Mouse (Mus musculus): Measurements from ENCODE around the gene Snrpb. TPM values are rescaled to one million over a fixed set of nuclear protein-coding genes. Genes with fewer than 3 reads are reported as not detected.

The Snrpb gene
- 149 TPM for polyA plus RNA-seq (2015; fragmentation: Illumina TruSeq; extraction: RNeasy Lipid Tissue Mini Kit (QIAGEN cat#74804); ENCODE audit: low read depth, low replicate concordance)

DNA sequence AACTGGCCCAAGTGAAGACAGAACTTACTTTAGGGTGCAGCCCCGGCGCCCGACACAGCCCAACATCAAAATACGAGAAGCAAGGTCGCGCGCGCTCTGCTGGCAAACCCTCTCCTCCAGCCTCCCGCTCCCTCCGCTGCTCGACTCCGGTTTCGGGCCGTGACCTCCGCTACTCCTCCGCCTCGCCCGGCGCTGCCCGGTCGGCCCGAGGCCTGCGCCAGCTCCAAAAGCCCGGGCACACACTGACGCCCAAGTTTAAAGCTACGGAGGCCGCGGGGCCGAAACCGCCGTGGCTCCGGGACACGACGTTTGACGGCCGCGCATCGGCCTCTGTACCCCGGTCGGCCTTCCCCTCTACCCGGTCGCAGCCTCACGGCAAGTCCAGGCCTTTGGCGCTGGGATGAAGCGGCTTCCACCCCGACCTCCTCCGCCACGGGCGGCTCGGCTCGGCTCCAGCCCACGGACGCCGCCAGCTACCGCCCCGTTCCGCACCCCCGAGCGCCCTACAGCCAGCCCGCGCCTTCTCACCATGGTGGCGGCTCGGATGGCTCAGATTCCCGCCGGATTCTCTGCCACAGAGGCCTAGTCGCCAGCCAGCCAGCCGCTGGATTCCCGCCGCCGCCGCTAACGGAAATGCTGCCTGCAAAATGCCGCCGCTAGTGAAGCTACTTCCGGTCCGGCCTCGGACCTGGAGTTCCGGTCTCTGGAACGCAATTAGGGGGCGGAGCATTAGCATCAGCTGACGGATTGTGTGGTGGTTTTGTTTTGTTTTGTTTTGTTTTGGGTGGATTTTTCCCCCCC lies at the start of gene Snrpb:
Snrpb (minus strand) TSS at position 698 of the 801 bp plus-strand sequence.

DNA sequence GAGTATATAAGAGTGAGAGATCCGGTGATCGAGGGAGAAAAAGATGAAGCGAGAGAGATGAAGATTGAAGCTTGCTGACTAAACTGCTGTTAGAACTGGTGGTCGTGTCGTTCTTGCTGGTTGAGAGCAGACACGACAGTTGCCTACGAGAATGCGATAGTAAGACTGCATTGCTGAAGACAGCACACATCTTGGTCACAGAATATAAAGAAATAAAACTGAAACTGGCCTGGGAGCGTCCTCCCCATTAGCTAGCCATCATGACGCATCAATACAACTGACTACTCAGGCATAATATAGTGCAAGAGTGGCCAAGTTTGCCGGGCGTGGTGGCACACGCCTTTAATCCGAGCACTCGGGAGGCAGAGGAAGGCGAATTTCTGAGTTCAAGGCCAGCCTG lies 15.7 kb upstream of the Snrpb start, which contains the start of gene Tmc2:
Tmc2 (plus strand) TSS at position 301 of the 400 bp plus-strand sequence.

Other genes starting within 250 kb of the Snrpb start
- gene Tgm3, start 167.1 kb downstream of the Snrpb start, polyA plus RNA-seq (2015; fragmentation: Illumina TruSeq; extraction: RNeasy Lipid Tissue Mini Kit (QIAGEN cat#74804); ENCODE audit: low read depth, low replicate concordance): 1.4 TPM
- gene Tgm6, start 67.0 kb downstream of the Snrpb start, polyA plus RNA-seq (2015; fragmentation: Illumina TruSeq; extraction: RNeasy Lipid Tissue Mini Kit (QIAGEN cat#74804); ENCODE audit: low read depth, low replicate concordance): 0.13 TPM
- not detected for gene Tmc2, start 15.8 kb upstream of the Snrpb start, polyA plus RNA-seq (2015; fragmentation: Illumina TruSeq; extraction: RNeasy Lipid Tissue Mini Kit (QIAGEN cat#74804); ENCODE audit: low read depth, low replicate concordance)
- 130 TPM for gene Nop56, start 95.0 kb upstream of the Snrpb start, polyA plus RNA-seq (2015; fragmentation: Illumina TruSeq; extraction: RNeasy Lipid Tissue Mini Kit (QIAGEN cat#74804); ENCODE audit: low read depth, low replicate concordance)
- 376 TPM for gene Idh3b, start 105.1 kb upstream of the Snrpb start, polyA plus RNA-seq (2015; fragmentation: Illumina TruSeq; extraction: RNeasy Lipid Tissue Mini Kit (QIAGEN cat#74804); ENCODE audit: low read depth, low replicate concordance)
- gene Ebf4, start 115.8 kb upstream of the Snrpb start, polyA plus RNA-seq (2015; fragmentation: Illumina TruSeq; extraction: RNeasy Lipid Tissue Mini Kit (QIAGEN cat#74804); ENCODE audit: low read depth, low replicate concordance): 6.0 TPM
- gene Cpxm1, start 218.2 kb upstream of the Snrpb start, polyA plus RNA-seq (2015; fragmentation: Illumina TruSeq; extraction: RNeasy Lipid Tissue Mini Kit (QIAGEN cat#74804); ENCODE audit: low read depth, low replicate concordance): 4.3 TPM
- gene Gm28372, start 225.8 kb upstream of the Snrpb start, polyA plus RNA-seq (2015; fragmentation: Illumina TruSeq; extraction: RNeasy Lipid Tissue Mini Kit (QIAGEN cat#74804); ENCODE audit: low read depth, low replicate concordance): not detected
- not detected for gene 1700020A23Rik, start 225.9 kb upstream of the Snrpb start, polyA plus RNA-seq (2015; fragmentation: Illumina TruSeq; extraction: RNeasy Lipid Tissue Mini Kit (QIAGEN cat#74804); ENCODE audit: low read depth, low replicate concordance)
- gene Tmem239, start 227.1 kb upstream of the Snrpb start, polyA plus RNA-seq (2015; fragmentation: Illumina TruSeq; extraction: RNeasy Lipid Tissue Mini Kit (QIAGEN cat#74804); ENCODE audit: low read depth, low replicate concordance): not detected
- gene Vps16, start 244.9 kb upstream of the Snrpb start, polyA plus RNA-seq (2015; fragmentation: Illumina TruSeq; extraction: RNeasy Lipid Tissue Mini Kit (QIAGEN cat#74804); ENCODE audit: low read depth, low replicate concordance): 89.7 TPM
- 20.9 TPM for gene Pced1a, start 245.3 kb upstream of the Snrpb start, polyA plus RNA-seq (2015; fragmentation: Illumina TruSeq; extraction: RNeasy Lipid Tissue Mini Kit (QIAGEN cat#74804); ENCODE audit: low read depth, low replicate concordance)

All from brain, adult 10 weeks (tissue).